Mouse (Mus musculus) retina, embryonic 14.5 days (tissue): ENCODE results near the gene Ap2s1.
"Not testable (repeated sequence)": the region's sequence is repeated elsewhere in the genome, so short reads cannot be mapped to it uniquely, and the experiment has no call there.

Experiments
- DNase-seq: peaks from one replicate; pipeline ENCODE4 v3.0.0-alpha.2; 2015; ENCODE audit warnings: low spot score

The Ap2s1 gene

DNA sequence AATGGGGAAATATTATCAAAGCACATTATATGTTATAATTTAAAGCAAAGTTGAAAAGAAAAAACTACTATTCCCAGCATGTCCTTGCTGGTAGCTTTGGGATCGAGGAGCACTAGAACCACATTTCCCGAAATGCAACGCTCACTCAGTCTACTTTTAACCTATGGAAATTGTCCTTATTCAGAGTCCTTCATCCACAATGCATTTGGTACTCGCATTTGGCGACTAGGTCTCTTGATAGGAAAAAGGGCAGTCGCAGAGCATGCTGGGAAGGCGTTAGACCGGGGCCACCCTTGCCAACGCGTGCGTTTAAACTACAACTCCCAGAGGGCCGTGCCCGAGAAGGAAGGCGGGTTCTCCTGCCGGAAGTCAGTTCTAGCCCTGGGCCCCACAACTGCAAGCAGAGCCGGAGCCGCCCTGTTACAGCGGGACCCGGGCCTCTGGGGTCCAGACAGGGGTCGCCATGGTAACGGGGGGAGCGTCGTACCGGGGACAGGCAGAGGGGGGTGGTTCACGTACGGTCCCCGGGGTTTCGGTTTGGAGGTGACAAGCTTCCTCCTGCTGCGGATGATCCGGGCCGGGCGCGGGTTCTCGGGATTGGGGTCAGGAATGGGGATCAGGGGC, at the start of gene Ap2s1:
TSS of gene Ap2s1 (plus strand) at position 338 of the 624 bp plus-strand sequence.
- DNase-seq = peak; percentile 99

DNA sequence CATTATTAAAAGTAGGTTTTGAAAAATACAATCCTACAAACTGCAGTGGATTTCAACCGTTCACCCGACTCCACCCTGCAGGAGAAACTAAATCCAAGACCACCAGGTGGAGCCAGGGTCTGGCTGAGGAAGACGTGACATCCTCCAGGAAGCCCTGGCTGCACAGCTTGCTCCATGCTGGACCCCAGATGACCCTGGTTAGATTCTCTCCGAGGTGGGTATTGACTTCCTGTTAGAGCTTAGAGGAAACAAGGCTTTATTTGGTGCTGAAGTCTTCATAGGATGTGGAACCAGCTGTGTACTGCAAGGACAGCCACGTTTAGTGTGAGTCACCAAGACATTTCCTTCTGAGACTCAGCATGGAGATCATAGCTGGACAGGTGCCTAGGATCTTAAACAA, 49.0 kb upstream of the Ap2s1 start:
- DNase-seq = no peak

DNA sequence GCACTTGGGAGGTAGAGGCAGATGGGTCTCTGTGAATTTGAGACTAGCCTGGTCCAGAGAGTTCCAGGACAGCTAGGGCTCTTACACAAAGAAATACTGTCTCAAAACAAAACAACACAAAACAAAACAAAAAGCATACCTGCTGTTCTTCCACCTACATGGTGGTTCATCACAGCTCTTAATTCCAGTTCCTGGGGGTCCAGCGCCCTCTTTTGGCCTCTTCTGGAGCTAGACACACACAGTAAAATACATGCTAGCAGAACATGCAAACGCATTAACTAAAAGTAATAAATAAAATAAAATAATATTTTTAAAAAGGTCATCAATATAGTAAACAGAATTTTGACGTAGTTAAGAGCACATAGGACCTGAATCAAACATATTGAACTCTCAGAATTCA, 43.2 kb upstream of the Ap2s1 start:
- DNase-seq = no peak

DNA sequence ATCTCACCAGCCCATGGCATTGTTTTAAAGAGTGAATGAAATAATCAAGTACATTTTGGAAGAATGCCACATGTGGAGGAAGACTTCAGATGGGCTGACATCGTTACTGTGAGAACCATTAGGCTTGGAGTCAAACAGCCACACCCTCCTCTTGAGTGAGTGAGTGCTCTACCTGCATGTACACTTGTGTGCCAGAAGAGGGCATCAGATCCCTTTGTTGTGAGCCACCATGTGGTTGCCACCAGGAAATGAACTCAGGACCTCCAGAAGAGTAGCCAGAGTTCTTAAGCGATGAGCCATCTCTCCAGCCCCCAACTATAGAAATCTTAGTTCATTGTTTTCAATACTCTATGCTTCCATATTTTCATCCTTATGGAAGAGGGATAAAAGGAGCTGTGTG, 39.2 kb upstream of the Ap2s1 start:
- no peak for DNase-seq

DNA sequence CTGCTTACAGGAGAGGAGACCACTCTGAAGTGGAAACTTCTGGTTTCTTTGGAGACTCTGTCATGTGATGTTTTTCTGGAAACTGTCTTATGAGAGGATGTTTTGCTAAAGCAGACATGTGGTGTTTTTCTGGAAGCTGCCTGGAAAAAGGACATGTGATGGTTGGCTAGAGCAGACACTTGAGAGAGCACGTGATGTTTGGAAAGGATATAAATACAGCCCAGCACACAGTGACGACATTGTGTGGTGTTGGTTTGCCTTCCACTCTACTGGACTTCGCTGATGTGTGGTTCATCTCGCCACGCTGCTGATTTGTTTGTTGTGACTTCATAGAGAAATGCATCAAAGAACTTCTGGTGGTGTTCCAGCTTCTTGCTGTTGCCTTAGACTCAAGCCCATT, 37.6 kb upstream of the Ap2s1 start:
- DNase-seq = no peak

DNA sequence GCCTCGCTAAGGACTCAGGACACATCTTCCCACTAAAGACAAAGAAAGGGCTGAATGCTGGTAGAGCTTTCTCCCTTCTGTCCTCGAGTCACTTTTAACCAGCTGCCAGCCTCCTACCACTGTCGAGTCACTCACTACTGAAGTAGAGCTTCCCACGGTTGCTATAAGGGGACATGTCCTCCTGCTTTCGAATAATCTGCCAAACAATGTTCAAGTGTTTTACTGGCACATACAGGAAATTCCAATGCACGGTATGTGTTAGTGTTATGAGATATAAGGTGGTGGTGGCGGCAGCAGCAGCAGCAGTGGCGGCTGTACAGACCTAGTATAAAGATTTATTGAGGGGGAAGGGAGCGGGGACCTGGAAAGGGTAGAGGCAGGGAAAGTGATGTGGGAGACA, 31.8 kb upstream of the Ap2s1 start:
- DNase-seq = no peak

DNA sequence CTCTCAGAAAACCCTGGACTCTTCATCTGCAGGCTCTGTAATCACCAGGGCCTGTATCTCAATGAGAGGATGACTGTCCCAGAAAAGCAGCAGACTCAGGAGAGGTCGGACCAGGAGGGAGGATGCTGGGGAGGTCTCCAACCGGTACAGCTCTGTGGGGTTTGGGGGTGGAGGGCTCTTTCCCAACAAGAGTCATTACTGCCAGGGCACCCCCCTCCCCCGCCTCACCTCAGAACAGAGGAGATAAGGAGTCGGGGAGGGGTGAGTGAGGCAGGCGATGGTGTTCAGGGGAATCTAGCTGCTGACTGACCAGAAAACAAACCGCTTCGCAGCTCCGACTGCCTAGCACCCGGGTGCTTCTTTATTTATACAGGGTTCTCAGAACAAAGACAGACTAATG, 30.0 kb upstream of the Ap2s1 start:
- no peak for DNase-seq

DNA sequence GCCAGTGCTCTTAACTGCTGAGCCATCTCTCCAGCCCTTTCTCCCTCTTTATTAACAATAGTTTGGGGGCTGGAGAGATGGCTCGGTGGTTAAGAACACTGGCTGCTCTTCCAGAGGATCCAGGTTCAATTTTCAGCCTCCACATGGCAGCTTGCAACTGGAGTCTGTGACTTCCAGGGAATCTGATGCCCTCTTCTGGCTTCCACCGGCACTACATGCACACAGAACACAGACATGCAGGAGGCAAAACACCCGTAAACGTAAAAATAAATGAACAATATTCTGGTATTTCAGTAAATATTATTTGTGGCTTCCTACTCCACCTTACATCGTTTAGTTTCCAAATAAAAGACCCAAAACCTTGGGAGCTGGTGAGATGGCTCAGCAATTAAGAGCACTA, 27.6 kb upstream of the Ap2s1 start:
- DNase-seq = no peak

DNA sequence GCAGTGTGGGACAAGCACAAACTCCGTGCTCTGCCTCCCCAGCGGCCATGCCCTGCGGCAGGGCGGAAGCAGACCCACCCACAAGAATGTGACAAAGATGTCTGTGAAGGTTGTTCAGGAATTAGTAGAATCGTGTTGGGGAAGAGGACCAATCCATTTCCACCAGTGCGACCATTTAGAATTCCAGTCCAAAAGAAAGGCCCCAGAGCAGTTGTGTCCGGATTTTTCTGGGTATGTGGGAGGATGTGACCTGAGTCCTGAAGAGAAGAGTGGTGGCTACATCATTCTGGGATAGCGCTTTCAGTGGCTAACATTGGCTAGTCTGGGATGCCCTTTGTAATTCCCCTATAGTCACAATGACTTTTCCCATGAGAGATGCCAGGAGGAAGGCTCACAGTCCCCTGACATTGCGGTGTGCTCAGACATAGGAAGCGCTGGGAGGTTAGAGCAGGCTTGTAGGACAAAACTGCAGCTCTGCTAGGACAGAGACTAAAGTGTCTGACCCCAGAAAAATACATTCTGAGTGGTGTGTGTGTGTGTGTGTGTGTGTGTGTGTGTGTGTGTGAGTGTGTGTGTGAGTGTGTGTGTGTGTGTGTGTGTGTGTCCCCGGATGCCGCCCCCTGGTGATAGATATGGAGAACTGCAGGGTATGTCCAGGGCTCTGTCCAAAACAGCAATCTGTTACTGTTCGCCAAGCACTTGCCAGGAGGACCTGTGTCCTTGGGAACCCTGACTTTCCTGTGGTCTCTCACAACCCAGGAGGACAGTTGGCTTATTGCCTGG, 25.4 kb upstream of the Ap2s1 start:
- DNase-seq = no peak

DNA sequence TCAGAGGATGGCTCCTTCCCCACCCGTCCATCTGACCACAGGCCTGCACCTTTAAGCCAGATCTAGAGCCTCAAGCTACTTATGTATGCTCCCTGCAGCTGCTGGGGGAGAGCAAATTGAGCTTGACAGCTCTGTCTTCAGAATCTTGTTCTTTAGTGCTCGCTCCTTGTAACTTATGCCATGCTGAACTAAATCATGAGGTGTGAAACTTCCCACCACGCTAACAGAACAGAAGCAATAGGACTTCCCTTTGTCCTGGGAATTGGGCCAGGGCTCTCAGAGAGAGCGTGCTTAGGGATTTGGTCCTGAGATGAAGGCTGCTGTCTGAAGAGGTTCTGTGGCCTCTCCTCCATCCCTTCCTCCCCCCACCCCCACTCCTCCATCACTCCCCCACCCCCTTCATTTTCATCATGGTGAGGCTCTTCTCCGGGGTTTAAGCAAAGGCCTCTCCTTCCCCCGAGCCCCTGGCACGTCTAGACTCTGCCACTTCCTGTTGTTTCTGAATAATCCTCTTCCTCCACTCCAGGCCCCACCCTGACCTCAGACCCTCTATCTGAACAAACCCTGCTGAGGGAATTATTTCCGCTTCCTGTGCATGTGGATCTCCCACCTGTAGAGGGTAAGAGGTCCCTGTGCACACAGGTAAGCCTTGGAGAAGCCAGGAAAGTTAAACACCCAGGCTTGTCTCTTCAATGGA, 21.6 kb upstream of the Ap2s1 start:
- DNase-seq = peak; percentile 21

DNA sequence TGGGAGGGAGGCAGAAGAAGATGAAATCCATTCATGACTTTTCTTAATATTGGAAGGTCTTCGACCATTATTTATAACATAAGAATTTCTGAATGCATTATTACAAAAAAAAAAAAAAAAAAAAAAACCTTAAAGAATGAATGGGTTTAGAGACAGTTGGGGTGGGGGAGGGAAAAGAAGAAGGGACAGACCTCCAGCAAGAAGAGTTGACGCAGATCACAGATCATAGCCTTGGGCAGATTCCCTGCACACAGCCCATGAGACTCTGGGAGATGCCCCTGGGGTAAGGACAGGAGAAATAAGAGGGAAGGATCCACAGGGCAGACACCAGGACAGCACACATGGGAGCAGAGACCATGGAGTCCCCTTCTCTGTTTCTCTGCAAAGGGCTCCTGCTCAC, 16.6 kb upstream of the Ap2s1 start, which contains the start of gene Ceacam9:
TSS of gene Ceacam9 (plus strand) at position 301 of the 400 bp plus-strand sequence.
- DNase-seq = no peak

DNA sequence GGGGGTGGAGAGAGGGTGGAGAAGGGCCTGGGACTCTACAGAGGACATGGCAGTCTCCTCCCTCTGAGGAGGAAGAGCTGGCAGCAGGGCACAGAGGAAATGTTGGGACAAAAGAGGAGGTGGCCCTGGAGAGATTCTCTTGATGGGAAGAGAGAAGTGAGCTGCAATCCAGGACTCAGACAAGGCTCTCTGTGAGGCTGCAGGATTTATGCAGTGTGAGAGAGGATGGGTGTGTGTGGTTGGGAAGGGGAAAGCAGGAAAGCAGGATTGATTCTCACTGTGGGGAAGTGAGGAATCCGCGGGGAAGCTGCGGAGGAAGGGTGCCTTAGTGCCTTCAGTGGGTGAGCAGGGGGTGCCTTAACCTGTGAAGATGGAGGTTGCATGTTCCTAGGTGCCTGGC, 15.7 kb upstream of the Ap2s1 start:
- DNase-seq = not testable (repeated sequence)

DNA sequence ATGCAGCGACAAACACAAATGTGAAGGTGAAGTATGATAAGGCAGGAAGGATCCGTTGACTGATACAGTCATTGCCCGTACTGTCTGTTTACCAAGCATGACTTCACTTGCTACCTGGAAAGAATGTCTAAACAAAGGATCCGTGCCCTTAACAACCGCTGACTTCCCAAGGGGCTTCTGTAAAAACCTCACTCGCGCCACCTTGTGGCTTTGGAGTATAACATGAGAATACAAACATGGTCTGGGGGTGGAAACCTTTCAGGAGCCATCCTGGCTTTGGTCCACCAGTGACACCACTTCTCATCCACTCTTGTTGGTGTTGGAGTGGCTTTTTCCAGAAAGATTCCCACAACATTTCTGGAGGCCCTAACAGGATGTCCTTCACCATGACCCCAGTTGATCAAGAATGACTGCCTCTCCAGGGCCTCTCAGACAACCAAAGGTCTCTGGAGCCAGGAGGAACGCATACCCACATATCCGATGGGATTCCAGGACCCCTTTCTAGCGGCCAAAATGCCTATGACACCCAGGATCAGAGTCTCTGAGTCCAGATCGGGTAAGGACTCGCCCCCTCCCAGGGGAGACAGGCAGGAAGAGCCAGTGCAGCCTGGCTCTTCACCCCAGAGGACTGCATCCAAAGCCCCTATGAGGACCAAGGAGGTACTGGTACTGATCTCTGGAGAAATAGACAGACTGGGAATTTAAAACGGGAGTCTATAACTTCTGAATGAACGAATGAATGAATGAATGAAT, 9.4 kb upstream of the Ap2s1 start:
- DNase-seq = peak; percentile 92

DNA sequence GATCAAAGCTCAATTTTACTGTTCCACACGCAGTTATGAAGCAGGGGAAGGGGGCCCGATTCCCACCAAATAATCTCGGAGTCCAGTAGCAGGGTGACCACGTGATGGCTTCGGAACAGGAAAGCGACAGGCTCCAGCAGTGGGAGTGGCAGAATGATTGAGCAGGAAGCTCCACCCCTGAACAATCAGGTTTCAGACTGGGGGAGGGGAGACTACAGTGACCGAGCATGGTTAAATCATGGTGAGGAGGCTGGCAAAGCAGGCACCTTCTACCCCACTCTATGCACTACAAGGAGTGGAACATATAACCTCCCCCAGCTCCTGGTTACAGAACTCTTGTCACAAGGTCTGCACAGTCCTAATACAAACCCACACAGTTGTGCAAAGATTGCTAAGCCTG, 8.6 kb upstream of the Ap2s1 start:
- peak; percentile 51 for DNase-seq

DNA sequence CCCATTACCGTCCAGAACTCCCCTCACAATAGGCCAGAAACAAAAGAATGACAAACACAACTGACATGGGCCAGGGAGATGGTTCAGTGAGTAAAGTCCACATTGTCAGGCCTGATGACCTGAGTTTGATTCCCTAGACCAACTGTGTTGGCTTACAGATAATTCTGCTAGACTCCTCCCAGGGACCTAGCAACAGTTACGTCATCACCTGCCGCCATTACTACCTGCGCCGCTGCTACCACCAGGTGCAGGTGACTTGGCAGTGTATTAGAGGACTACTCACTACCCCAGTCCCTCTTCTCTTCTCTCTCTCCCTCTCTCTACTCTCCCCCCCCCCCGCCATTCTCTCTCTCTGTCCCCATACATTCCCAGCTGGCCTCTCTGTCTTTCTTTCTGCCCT, 7.4 kb upstream of the Ap2s1 start:
- no peak for DNase-seq

DNA sequence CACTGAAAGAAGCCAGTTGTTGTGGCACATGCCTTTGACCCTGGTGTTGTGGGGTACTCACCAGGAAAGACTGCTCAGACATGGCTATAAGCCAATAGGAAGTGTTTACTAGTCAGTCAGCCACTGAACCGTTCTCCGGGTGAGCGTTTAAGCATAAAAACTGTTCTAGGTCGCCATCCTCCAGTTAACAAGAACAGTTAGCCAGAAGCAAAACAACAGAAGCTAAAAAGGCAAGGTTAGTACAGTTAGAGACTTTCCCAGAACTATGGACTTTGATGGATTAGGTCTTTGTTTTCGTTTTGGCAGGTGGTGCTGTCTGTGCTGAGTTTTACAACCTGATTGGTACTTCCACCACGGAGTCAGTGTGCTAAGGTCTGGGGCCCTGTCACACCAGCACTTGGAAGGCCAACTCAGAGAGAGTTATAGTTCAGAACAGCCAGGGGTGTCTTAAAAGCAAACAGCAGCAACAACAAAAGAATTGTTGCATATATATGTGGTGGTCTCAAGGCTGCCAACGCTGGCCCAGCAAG, 6.3 kb upstream of the Ap2s1 start:
- DNase-seq = no peak

DNA sequence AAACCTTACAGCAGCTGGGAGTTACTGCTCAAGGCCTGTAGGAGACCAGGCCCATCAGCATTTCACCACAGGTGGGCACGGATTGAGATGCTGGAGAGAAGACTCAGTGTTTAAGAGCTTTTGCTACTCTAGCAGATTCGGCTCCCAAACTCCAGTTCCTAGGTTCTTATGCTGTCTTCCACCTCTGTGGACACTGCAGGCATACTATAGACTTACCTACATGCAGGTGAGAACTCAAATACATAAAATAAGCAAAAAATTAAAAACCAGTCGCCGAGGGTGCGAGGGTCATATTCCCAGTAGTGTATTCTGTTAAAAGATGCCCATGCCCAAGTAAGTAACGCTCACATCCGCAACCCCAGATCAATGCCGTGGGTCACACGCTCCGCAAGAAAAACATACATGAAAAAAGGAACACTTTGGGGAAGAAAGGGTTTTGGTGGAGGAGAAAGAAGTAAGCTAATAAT, 571 bp upstream of the Ap2s1 start:
- no peak for DNase-seq

DNA sequence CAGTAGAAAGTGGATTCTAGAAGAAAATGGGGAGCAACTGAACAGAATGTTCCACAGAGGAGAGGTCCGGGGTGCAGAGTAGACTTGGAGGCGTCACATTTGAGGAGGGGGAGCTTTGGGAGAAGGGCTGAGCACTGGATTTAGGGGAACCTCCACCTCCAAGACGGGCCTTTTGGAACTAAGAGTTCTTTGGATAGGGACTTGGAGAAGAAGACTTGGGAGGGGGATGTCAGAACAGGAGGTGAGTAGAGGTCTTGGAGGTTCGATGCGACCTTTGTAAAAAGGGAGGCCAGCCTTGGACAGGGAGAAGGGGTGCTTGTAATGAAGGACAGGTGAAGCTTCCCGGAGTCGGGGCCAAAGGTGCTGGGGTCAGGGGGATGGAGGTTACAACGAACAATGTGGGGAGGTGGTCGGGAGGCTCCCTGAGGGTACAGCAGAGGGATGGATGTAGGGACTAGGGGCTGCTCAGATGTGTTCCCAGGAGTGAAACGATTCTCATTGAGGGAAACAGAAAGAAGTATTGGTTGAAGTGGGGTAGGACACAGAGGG, 920 bp downstream of the Ap2s1 start:
- DNase-seq = no peak

DNA sequence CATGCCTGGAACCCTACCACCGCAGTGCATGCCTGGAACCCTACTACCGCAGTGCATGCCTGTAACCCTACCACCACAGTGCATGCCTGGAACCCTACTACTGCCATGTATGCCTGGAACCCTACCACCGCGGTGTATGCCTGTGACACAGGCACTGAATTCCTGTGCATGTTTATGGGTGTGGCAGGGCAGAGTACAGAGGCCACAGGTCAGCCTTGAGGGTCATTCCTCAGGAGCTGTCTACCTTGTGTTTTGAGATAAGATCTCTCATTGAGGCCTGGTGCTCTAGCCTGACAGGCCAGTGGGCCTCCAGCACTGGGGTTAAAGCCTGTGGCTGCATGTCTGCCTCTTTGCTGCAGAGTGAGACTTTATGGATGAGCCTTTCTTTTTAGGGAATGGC, 7.2 kb downstream of the Ap2s1 start:
- DNase-seq = no peak

DNA sequence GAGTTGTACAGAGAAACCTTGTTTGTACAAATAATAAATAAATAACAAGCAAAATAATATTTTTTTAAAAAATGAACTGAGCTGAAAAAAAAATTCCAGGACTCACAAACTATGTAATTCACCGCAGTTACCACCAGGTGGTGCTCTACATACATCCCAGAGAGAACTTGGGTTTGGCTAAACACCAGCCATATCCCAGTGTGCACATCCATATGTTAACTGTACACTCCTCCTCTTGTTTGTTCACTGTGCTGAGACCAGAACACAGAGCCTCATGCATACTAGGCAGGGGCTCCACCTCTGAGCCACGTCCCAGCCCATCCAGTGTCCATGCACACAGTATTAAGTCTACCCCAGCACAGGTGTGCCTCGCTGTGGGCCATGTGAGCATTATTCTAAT, 7.9 kb downstream of the Ap2s1 start:
- DNase-seq = peak; percentile 85

DNA sequence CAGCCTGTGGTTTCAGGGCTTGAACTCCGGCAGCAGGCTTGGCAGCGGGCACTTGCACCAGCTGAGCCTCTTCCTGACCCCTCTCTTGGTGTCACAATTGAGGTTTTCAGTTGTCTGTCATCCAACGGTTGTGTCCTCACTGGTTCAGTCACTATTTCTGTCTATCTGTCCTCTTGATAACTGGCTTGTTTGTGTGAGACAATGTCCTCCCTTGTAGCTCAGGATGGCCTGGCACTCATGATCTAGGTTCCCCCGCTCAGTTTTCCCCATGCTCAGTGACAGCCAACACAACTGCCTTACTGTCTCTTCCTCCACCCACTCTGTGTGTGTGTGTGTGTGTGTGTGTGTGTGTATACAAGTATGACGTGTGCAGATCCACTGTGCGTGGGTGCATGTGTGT, 9.4 kb downstream of the Ap2s1 start:
- no peak for DNase-seq

DNA sequence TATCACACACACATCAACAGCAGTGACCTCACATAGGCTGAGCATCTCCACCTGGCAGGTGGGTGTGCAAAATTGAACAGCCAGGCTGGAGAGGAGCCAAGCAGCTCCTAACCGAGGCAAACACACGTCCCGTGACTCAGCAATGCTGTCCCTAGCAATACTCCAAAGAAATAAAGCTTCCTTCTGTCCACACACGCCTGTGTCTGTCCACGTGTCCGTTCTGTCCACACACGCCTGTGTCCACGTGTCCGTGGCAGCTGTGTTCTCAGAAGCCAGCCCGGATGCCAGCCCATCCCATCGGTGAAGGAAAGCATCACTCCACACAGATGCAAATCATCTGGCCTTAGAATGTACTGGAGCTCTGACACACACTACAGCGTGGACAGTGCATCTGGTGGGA, 13.8 kb downstream of the Ap2s1 start:
- DNase-seq = no peak
